Mouse (Mus musculus) gastrocnemius, postnatal 4 days (tissue): ENCODE measurements at regions not wholly inside any gene's neighbourhood (a gene's known extent, or its start where the extent isn't known, plus 50 kb on each side); places are given as distances from the start of the nearest gene placed in this dataset.

Experiments used
- DNase-seq, 2 experiments: peaks; one replicate each; pipeline ENCODE4 v3.0.0; 2021 to 2022; ENCODE audit warnings: low spot score in 2 of 2, mixed read lengths in 2 of 2

- DNase-seq, result no peak
Measured at GRCm38 (mm10) chr1:128679005-128679980, 87.2 kb upstream of the Cxcr4 start.

GRCm38 (mm10) chr1:128675538-128675937, 83.4 kb upstream of the Cxcr4 start:
- DNase-seq, result no peak

- no peak for DNase-seq
Measured at GRCm38 (mm10) chr1:128672306-128672705, 80.2 kb upstream of the Cxcr4 start.

GRCm38 (mm10) chr1:128671495-128671894, 79.4 kb upstream of the Cxcr4 start:
- DNase-seq, result no peak

GRCm38 (mm10) chr1:128671016-128671415, 78.9 kb upstream of the Cxcr4 start:
- no peak for DNase-seq

- DNase-seq, result no peak
Measured at GRCm38 (mm10) chr1:128669241-128669666, 77.2 kb upstream of the Cxcr4 start.

GRCm38 (mm10) chr1:128668718-128669117, 76.6 kb upstream of the Cxcr4 start:
- DNase-seq, result no peak

GRCm38 (mm10) chr1:128667121-128667762, 75.1 kb upstream of the Cxcr4 start:
- DNase-seq, result no peak

GRCm38 (mm10) chr1:128663207-128663606, 71.1 kb upstream of the Cxcr4 start:
- no peak for DNase-seq

GRCm38 (mm10) chr1:128659857-128660256, 67.8 kb upstream of the Cxcr4 start:
- no peak for DNase-seq

- no peak for DNase-seq
Measured at GRCm38 (mm10) chr1:128658802-128659201, 66.7 kb upstream of the Cxcr4 start.

- no peak for DNase-seq
Measured at GRCm38 (mm10) chr1:128654099-128654862, 62.2 kb upstream of the Cxcr4 start.

- DNase-seq, result no peak
Measured at GRCm38 (mm10) chr1:128650596-128650995, 58.5 kb upstream of the Cxcr4 start.

- DNase-seq, result no peak
Measured at GRCm38 (mm10) chr1:128649490-128650178, 57.5 kb upstream of the Cxcr4 start.

GRCm38 (mm10) chr1:128643316-128643776, 51.3 kb upstream of the Cxcr4 start:
- no peak for DNase-seq

- no peak for DNase-seq
Measured at GRCm38 (mm10) chr1:128642212-128642611, 50.1 kb upstream of the Cxcr4 start.
